Mouse (Mus musculus): ENCODE measurements around the gene Npy2r.

DNA sequence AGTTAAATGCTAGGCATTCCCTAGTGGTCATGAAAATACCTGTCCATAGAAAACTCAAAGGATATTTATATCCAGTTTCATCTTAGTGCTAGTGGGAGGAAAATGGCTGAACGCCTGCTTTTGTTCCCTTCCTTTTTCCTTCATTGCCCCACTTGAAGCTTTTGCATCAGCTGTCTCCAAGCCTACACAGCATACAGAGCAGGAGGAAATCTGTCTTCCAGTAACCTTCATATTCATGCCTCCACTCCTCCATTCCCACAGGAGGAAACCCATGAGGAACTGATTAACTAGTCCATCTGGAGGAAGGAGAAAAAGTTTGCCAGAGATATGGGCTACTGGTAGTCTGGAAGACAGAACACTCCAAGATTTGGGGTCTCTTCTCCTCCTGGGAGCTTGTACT, 23.1 kb downstream of the Npy2r start:
- no peak for TF ChIP-seq POLR2A (IDR thresholded peaks at IDR 0.05; ENCODE audit: extremely low read depth, insufficient read depth, low read length)
- no peak for TF ChIP-seq CTCF (IDR thresholded peaks at IDR 0.05; ENCODE audit: low read depth, low read length)
